Mouse (Mus musculus): ENCODE measurements around the gene Phactr2. TPM values are rescaled to one million over a fixed set of nuclear protein-coding genes. Genes with fewer than 3 reads are reported as not detected.

The Phactr2 gene
- total and polyA plus RNA-seq, 3 experiments: not detected

DNA sequence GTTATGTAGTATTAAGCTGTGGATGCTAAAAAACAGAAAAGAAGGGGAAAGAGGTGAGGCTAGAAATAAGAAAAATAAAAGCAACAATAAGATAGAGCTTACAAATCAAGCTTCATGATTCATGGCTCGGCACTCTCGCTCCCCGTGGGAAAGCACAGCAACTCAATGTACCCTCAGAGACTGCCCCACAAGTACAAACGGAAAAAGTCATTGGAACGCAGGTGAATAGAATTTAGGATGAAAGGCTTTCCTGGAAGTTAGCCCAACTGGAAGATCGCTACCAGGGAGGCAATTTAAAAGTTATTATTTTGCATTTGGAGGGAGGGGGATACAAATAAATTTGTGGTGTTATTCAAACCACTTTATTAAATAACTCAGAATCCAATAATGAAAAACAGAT lies 138.9 kb downstream of the Phactr2 start:
- H3K9me3 ChIP-seq (replicated peaks; ENCODE audit: insufficient read depth, low read length): no peaks in the 10 kb centered on the region
- H3K27me3 ChIP-seq (ENCODE audit: control insufficient read depth in 1 of 2, insufficient read depth in 2 of 2, low read length in 2 of 2): no peaks in the 10 kb centered on the region
- no peak overlapping the region for H3K4me3 ChIP-seq (ENCODE audit: control insufficient read depth in 1 of 2, insufficient read depth in 1 of 2, low read depth in 2 of 2, low read length in 2 of 2)
- no peaks in the 10 kb centered on the region for H3K36me3 ChIP-seq (ENCODE audit: control insufficient read depth in 1 of 2, insufficient read depth in 2 of 2, low read length in 2 of 2)
- DNase-seq (ENCODE audit: low read depth, low spot score): no peak
- H3K4me1 ChIP-seq (ENCODE audit: control insufficient read depth in 1 of 2, insufficient read depth in 2 of 2, low read length in 2 of 2): no peaks in the 10 kb centered on the region
- H3K27ac ChIP-seq (ENCODE audit: control insufficient read depth, low read depth, low read length): no peak overlapping the region
- H3K9ac ChIP-seq (ENCODE audit: control insufficient read depth, low read depth, low read length, poor library complexity, severe bottlenecking): no peak overlapping the region
- TF ChIP-seq ELF1 (IDR thresholded peaks at IDR 0.05; ENCODE audit: low read depth, low read length) (no peak), GATA1 (IDR thresholded peaks at IDR 0.05; ENCODE audit: low read depth, low read length) (no peak), USF1 (IDR thresholded peaks at IDR 0.05; ENCODE audit: low read depth, low read length) (no peak), MYC (IDR thresholded peaks at IDR 0.05; ENCODE audit: low read depth, low read length) (no peak), KAT2A (conservative IDR thresholded peaks at IDR 0.05; ENCODE audit: low read depth, low read length) (no peak), EP300 (IDR thresholded peaks at IDR 0.05; ENCODE audit: low read depth in 1 of 2, low read length in 2 of 2) (no peak)
- H3K79me2 ChIP-seq (ENCODE audit: control insufficient read depth, insufficient read depth, low read length, poor library complexity): no peaks in the 10 kb centered on the region

- H3K79me2 ChIP-seq (ENCODE audit: control insufficient read depth, insufficient read depth, low read length, poor library complexity): no peaks in the 10 kb centered on the region
- no peak overlapping the region for H3K9ac ChIP-seq (ENCODE audit: control insufficient read depth, low read depth, low read length, poor library complexity, severe bottlenecking)
- H3K27me3 ChIP-seq (ENCODE audit: control insufficient read depth in 1 of 2, insufficient read depth in 2 of 2, low read length in 2 of 2): no peaks in the 10 kb centered on the region
- H3K4me3 ChIP-seq (ENCODE audit: control insufficient read depth in 1 of 2, insufficient read depth in 1 of 2, low read depth in 2 of 2, low read length in 2 of 2): no peak overlapping the region
- H3K9me3 ChIP-seq (replicated peaks; ENCODE audit: insufficient read depth, low read length): no peaks in the 10 kb centered on the region
- no peaks in the 10 kb centered on the region for H3K4me1 ChIP-seq (ENCODE audit: control insufficient read depth in 1 of 2, insufficient read depth in 2 of 2, low read length in 2 of 2)
- H3K36me3 ChIP-seq (ENCODE audit: control insufficient read depth in 1 of 2, insufficient read depth in 2 of 2, low read length in 2 of 2): no peaks in the 10 kb centered on the region
- no peak overlapping the region for H3K27ac ChIP-seq (ENCODE audit: control insufficient read depth, low read depth, low read length)
- DNase-seq (ENCODE audit: low read depth, low spot score): no peak
- no peak for TF ChIP-seq NRF1 (IDR thresholded peaks at IDR 0.05; ENCODE audit: insufficient read depth, low read depth, low read length, poor library complexity, severe bottlenecking)
- no peak for TF ChIP-seq ZNF384 (IDR thresholded peaks at IDR 0.05; ENCODE audit: low read depth, low read length)
- TF ChIP-seq ZKSCAN1 (IDR thresholded peaks at IDR 0.05; ENCODE audit: low read depth, low read length): no peak
- no peak for TF ChIP-seq JUND (IDR thresholded peaks at IDR 0.05; ENCODE audit: low read depth, low read length)
- TF ChIP-seq EP300 (IDR thresholded peaks at IDR 0.05; ENCODE audit: low read depth in 1 of 2, low read length in 2 of 2): no peak
- TF ChIP-seq USF1 (IDR thresholded peaks at IDR 0.05; ENCODE audit: low read depth, low read length): no peak
- no peak for TF ChIP-seq GATA1 (IDR thresholded peaks at IDR 0.05; ENCODE audit: low read depth, low read length)
- no peak for TF ChIP-seq CTCF (IDR thresholded peaks at IDR 0.05 in 2 of 3, conservative IDR thresholded peaks at IDR 0.05 in 1 of 3; ENCODE audit: control insufficient read depth in 1 of 3, insufficient read depth in 1 of 3, low read depth in 2 of 3, low read length in 3 of 3, poor library complexity in 1 of 3, severe bottlenecking in 1 of 3)
- no peak for TF ChIP-seq ZMIZ1 (IDR thresholded peaks at IDR 0.05; ENCODE audit: low read depth, low read length)
- no peak for TF ChIP-seq RAD21 (IDR thresholded peaks at IDR 0.05; ENCODE audit: low read depth, low read length)
- no peak for TF ChIP-seq MYB (IDR thresholded peaks at IDR 0.05; ENCODE audit: low read depth, low read length)
- no peak for TF ChIP-seq ELF1 (IDR thresholded peaks at IDR 0.05; ENCODE audit: low read depth, low read length)
- no peak for TF ChIP-seq TAL1 (IDR thresholded peaks at IDR 0.05; ENCODE audit: low read length)
- no peak for TF ChIP-seq TBP (IDR thresholded peaks at IDR 0.05; ENCODE audit: low read depth, low read length)
- TF ChIP-seq USF2 (IDR thresholded peaks at IDR 0.05; ENCODE audit: borderline replicate concordance in 1 of 2, insufficient read depth in 1 of 2, low read depth in 1 of 2, low read length in 2 of 2): no peak
- TF ChIP-seq RCOR1 (IDR thresholded peaks at IDR 0.05; ENCODE audit: low read depth, low read length): no peak
- TF ChIP-seq UBTF (IDR thresholded peaks at IDR 0.05; ENCODE audit: borderline replicate concordance, insufficient read depth, low read depth, low read length): no peak
- TF ChIP-seq ETS1 (IDR thresholded peaks at IDR 0.05; ENCODE audit: low read depth, low read length): no peak
- no peak for TF ChIP-seq MXI1 (IDR thresholded peaks at IDR 0.05; ENCODE audit: low read depth, low read length)
- TF ChIP-seq MAFK (IDR thresholded peaks at IDR 0.05; ENCODE audit: borderline replicate concordance, low read depth, low read length): no peak
Observed at GRCm38 (mm10) chr10:13333781-13334180, 140.4 kb downstream of the Phactr2 start.
